Mouse (Mus musculus) R1 (cell line): ENCODE measurements around the gene Trmt2a.

ENCODE experiments used
- DNase-seq: peaks from one replicate; pipeline ENCODE4 v3.0.0-alpha.2; 2018; ENCODE audit warnings: low read depth, low spot score

Trmt2a gene

GRCm38 (mm10) chr16:18248433-18249363 lies at the start of gene Trmt2a, which contains the start of gene Ranbp1:
TSS of gene Trmt2a (plus strand) at chr16:18248679.
TSS of gene Ranbp1 (minus strand) at chr16:18248732.
- DNase-seq, result peak; percentile 98

GRCm38 (mm10) chr16:18200062-18200461 lies 48.4 kb upstream of the Trmt2a start:
- no peak for DNase-seq

- no peak for DNase-seq
Observed at GRCm38 (mm10) chr16:18201620-18202019, 46.9 kb upstream of the Trmt2a start.

- no peak for DNase-seq
Observed at GRCm38 (mm10) chr16:18202061-18202460, 46.4 kb upstream of the Trmt2a start.

GRCm38 (mm10) chr16:18203430-18204091 lies 44.9 kb upstream of the Trmt2a start:
- DNase-seq, result no peak

GRCm38 (mm10) chr16:18210701-18211416 lies 37.6 kb upstream of the Trmt2a start:
- DNase-seq, result peak; percentile 66

DNA sequence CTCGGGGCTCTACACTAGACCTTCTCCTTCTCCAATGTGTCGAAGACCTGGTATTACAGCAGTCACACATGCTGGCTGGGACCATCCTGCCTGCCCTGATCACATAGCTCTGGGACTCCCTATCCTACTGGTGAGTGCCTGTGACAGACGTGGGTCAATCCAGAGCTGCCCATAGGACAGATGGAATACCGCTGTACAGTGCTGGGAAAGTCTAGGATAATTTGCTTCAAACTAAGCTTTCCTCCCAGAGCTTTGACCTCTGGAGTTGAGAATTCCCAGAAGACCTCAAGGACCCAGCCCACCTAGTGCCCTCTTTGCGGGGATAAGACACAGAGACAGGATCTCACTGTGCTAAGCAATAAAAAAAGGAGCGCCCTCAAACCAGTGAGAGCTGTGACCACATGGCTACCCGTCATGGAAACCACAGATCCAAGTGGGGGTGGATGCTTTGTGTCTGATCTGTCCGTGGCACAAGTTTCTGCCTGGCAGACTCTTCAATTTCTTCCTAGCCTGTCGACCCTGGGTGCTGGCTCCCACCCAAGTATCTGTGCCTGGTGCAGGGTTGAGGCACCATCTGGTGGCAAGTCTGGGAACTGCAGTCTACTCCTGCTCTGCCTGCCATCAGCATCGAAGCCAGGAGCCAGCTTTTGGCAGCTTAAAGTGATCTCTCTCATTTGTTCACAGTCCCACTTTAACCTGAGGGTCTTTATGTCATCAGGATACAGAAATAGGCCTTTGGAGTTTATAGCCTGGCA lies 36.9 kb upstream of the Trmt2a start:
- peak; percentile 69 for DNase-seq

GRCm38 (mm10) chr16:18213689-18214088 lies 34.8 kb upstream of the Trmt2a start:
- DNase-seq, result peak; percentile 66

GRCm38 (mm10) chr16:18214858-18215257 lies 33.6 kb upstream of the Trmt2a start:
- no peak for DNase-seq

- DNase-seq, result no peak
Observed at GRCm38 (mm10) chr16:18217579-18217978, 30.9 kb upstream of the Trmt2a start, which contains the start of gene Ccdc188. TSS of gene Ccdc188 (plus strand) at chr16:18217879.

- no peak for DNase-seq
Observed at GRCm38 (mm10) chr16:18218580-18218996, 29.9 kb upstream of the Trmt2a start.

DNA sequence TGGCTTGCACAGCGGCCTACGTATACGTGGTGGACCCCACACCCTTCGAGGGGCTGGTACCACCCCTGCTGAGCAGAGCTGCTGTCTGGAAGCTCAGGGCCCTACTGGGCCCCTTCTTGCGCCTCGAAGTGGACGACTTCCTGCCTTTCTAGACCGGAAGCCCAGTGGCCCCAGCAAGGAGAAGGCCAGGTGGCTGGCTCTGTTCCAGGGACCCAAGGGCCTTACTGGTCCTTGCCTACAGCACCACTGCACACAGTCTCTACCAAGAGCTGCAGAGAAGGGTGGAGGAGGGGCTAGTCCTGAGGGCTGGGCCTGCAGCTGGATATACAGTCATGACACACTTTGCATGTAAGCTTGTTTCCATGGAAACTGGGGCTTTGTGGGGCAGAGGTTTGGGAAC lies 28.5 kb upstream of the Trmt2a start:
- DNase-seq, result peak; percentile 67

DNA sequence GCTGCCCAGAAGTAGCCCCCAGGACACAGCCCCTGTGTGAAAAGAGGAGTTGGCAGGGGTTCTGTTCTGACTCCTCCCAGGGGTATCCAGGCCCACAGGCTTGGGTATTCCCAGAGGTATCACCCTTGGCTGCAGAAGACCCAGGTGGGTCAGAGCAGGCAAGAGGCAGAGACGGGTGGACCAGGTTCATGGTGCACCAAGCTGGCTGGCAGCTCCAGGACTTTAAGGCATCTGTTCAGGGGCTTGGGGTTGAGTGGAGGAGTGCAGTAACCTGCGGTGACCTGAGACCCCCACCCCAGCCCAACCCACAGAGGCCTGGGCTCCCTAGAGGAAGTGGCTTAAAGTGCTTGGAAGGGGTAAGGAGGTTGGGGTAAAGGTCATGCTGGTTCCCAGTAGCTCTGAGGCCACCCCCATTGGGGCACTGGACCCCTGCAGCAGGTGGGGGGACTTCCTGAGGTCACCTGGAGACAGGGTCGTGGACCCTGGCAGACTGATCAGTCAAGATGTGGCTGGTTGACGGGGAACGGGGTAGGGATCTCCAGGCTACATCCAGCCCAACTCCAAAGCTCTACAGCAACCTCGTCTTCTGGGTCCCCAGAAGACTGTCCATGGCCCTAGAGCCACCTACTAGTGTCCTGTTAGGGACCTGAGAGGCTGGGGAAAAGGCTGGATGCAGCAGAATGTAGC lies 27.5 kb upstream of the Trmt2a start:
- no peak for DNase-seq

DNA sequence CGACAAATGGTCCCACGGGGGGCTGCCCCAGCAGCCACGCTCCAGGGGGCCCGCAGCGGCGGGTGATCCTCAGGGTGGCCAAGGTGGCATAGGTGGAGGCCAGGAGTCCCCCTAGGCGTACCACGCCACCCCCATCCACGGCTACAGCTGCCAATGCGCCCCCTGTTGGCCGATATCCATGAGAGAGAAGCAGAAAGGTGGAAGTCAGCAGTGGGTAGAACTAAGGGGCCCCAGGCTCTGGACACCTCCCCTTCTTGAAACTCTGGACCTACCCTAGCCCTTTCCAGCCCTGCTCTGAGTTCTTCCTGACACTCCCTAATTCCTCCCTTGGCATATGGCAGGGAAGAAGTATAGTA lies 27.0 kb upstream of the Trmt2a start:
- no peak for DNase-seq

DNA sequence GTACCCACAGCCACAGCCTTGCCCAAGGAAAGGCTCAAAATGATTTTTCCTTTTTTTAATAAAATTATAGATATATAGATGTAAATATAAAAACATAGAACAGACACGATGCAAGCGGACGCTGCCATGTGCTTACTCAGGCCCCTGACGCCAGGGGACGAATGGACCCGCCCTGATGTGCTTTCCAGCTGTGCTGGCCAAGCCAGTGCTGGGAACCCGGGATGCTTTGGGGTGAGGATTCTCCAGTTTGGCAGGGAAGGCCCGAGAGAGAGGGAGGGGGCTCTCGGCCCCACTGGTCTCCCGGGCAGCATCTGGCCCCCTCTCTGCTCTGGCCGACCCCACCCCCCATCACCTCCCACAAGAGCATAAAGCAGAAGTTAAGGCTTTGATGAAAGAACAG lies 26.3 kb upstream of the Trmt2a start:
- DNase-seq, result no peak

DNA sequence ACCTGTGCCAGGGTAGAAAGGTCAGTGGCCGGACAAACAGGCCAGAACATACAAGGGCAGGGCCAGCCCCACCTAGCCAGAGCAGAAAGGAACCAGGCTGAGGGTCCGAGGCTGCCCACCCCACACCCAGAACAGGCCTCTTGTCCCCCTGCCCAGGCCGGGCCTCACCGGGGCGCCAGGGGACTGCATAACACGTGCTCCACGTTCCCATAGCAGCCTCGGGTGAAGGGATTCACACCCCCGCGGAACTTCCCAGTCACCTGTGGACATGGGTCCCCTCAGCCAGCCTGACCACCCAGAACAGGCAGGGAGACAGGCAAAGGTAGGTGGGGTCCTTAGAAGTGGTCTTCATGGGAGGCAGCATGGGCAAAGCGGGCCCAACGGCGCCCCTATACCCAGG lies 21.3 kb upstream of the Trmt2a start:
- no peak for DNase-seq

GRCm38 (mm10) chr16:18227897-18228422 lies 20.5 kb upstream of the Trmt2a start:
- no peak for DNase-seq

- no peak for DNase-seq
Observed at GRCm38 (mm10) chr16:18228856-18229255, 19.6 kb upstream of the Trmt2a start.

DNA sequence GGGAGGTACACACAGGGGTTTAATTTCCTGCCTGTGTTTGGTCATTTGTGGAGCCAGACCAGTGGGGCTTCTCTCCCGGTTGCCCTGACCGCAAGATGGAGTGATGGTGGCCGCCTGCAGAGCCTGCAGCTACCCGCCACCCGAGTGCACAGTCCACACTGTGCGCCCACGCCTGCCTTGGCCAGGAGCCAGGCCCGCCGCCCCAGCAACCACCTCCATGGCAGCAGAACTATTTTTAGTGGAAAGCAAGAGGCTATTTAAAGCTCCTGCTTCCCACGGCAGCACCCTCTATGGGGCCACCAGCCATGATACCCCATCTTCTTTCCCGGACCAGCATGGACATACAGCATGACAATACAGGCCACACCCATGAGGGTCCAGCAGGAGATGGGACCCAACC lies 18.9 kb upstream of the Trmt2a start:
- DNase-seq, result no peak

GRCm38 (mm10) chr16:18230617-18231016 lies 17.9 kb upstream of the Trmt2a start:
- no peak for DNase-seq

DNA sequence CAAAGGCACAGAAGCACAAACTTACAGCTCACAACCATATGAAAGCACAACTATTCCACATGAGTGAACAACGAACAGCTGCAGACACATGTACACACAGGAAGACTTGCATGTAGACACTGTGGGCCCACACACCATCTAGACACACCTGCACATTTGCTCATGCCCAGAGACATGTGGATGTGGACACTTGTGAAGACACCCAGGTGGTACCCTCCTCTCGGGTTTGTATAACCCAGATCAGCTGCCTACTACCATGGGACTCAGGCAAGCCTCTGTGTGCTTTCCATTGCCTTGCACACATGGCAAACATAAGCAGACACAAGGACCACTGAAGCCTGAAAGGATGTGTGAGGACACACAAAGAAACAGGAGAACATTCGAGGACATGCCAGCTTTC lies 17.4 kb upstream of the Trmt2a start:
- no peak for DNase-seq
